Comparison of ENCODE assay signal across 23 mouse cellular contexts in genomic region chr13:101769955-101770354, GRCm38 (mm10). TPM values are rescaled to one million over a fixed set of nuclear protein-coding genes. Genes with fewer than 3 reads are reported as not detected.
DNase-seq lines count a peak whose midpoint lies in the region; ATAC-seq and TF ChIP-seq lines count a peak whose summit lies in the region.
"Had no signal": no experiment of that assay in that cellular context is flagged by ENCODE, and none has a peak within 500 bp of the region (broad histone marks: within the 10 kb centered on the region; RNA-seq: fewer than 3 reads in every experiment).

No protein-coding gene starts in this region.

- H3K36me3 ChIP-seq in kidney, postnatal 0 days (ENCODE audit: insufficient read depth, low read length) = no peaks in the 10 kb centered on the region
- no peaks in the 10 kb centered on the region for H3K36me3 ChIP-seq in liver, embryonic 15.5 days (replicated peaks)
- H3K36me3 ChIP-seq in liver, embryonic 11.5 days (ENCODE audit: control insufficient read depth, insufficient read depth, low read length) = no peaks in the 10 kb centered on the region
- H3K36me3 ChIP-seq in MEL (ENCODE audit: control insufficient read depth in 1 of 2, insufficient read depth in 2 of 2, low read length in 2 of 2) = peaks cover 1 to 36% of the 10 kb centered on the region in 2 experiments; a peak in 3 of 4 replicates

- H3K27me3 ChIP-seq in kidney, postnatal 0 days (ENCODE audit: insufficient read depth, low read length) = no peaks in the 10 kb centered on the region
- no peaks in the 10 kb centered on the region for H3K27me3 ChIP-seq in liver, embryonic 15.5 days
- H3K27me3 ChIP-seq in liver, embryonic 11.5 days (replicated peaks; ENCODE audit: control insufficient read depth, insufficient read depth, low read length) = no peaks in the 10 kb centered on the region
- H3K27me3 ChIP-seq in MEL (ENCODE audit: control insufficient read depth in 1 of 2, insufficient read depth in 2 of 2, low read length in 2 of 2) = no peaks in the 10 kb centered on the region
- H3K27me3 ChIP-seq: CH12.LX, Patski had no signal

- TF ChIP-seq RAD21 in MEL (IDR thresholded peaks at IDR 0.05; ENCODE audit: low read depth, low read length) = no peak

- no peaks in the 10 kb centered on the region for H3K9me3 ChIP-seq in kidney, postnatal 0 days (replicated peaks; ENCODE audit: low read length)
- H3K9me3 ChIP-seq in liver, embryonic 15.5 days (replicated peaks) = no peaks in the 10 kb centered on the region
- H3K9me3 ChIP-seq in liver, embryonic 11.5 days (ENCODE audit: control insufficient read depth, low read length) = no peaks in the 10 kb centered on the region
- no peaks in the 10 kb centered on the region for H3K9me3 ChIP-seq in MEL (replicated peaks; ENCODE audit: insufficient read depth, low read length)
- H3K9me3 ChIP-seq: G1E had no signal

- peaks cover 32% of the 10 kb centered on the region for H3K79me2 ChIP-seq in MEL (ENCODE audit: control insufficient read depth, insufficient read depth, low read length, poor library complexity)

- no peak for TF ChIP-seq POLR2A in MEL (IDR thresholded peaks at IDR 0.05; ENCODE audit: control insufficient read depth in 1 of 2, insufficient read depth in 1 of 2, low read depth in 1 of 2, low read length in 2 of 2, poor library complexity in 1 of 2)

- ATAC-seq in kidney, postnatal 0 days (replicated peaks; ENCODE audit: low FRiP score, low read depth) = no peak
- no peak for ATAC-seq in liver, embryonic 15.5 days (ENCODE audit: insufficient read depth)
- no peak for ATAC-seq in liver, embryonic 11.5 days (replicated peaks; ENCODE audit: low FRiP score)
- ATAC-seq: activated CD4-positive, CD25-positive, alpha-beta regulatory T cell, adult 4 months; CD4-positive, CD25-positive, alpha-beta regulatory T cell, adult 4 months; Patski had no signal

- TF ChIP-seq EP300 in MEL (IDR thresholded peaks at IDR 0.05; ENCODE audit: low read depth in 1 of 2, low read length in 2 of 2) = no peak

- no peak for DNase-seq in gastrocnemius, adult 2 months
- DNase-seq in gastrocnemius, adult 8-10 months (ENCODE audit: low spot score in 2 of 2) = no peak
- DNase-seq in kidney, postnatal 0 days (ENCODE audit: low spot score) = no peak
- DNase-seq in kidney, postnatal 25 days = no peak
- DNase-seq in liver, embryonic 11.5 days (ENCODE audit: low spot score) = no peak
- DNase-seq in MEL (ENCODE audit: low read depth, low spot score) = peak; percentile 48
- DNase-seq in cerebellum, postnatal 10 days = no peak
- DNase-seq: adrenal gland, adult 2 months; adrenal gland, adult 8-10 months; adrenal gland, postnatal 10 days; adrenal gland, postnatal 14 days; adrenal gland, postnatal 25 days; adrenal gland, postnatal 36 days; B cell, adult 2 months; cerebellum, adult 11 months; cerebellum, adult 11-12 months; cerebellum, adult 18-20 months had no signal

- H3K4me2 ChIP-seq in kidney, postnatal 0 days (ENCODE audit: low read length) = no peak overlapping the region
- peak overlapping the region; percentile 5; the same call in 1 of the 2 replicates for H3K4me2 ChIP-seq in liver, embryonic 15.5 days
- no peak overlapping the region for H3K4me2 ChIP-seq in liver, embryonic 11.5 days

- intact Hi-C loops in gastrocnemius, adult 2 months (cut with DNase I) = loop anchor here (2.0 to 10.0 kb wide), 3 partner anchors 39 to 555 kb away; no protein-coding TSS in a partner anchor

- 74% methylated on average over 4 of the region's 4 CpGs for WGBS in kidney, postnatal 0 days
- 65% methylated on average over 4 of the region's 4 CpGs for WGBS in liver, embryonic 15.5 days (ENCODE audit: insufficient replicate concordance)
- 89% methylated on average over 4 of the region's 4 CpGs for WGBS in liver, embryonic 11.5 days

- H3K4me1 ChIP-seq in kidney, postnatal 0 days (replicated peaks; ENCODE audit: insufficient read depth, low read length) = 0 out of 2 replicates have a peak, but pooled peaks cover 4% of the 10 kb centered on the region
- peaks cover 59% of the 10 kb centered on the region for H3K4me1 ChIP-seq in liver, embryonic 15.5 days (replicated peaks)
- peaks cover 36% of the 10 kb centered on the region for H3K4me1 ChIP-seq in liver, embryonic 11.5 days (replicated peaks; ENCODE audit: control insufficient read depth, insufficient read depth, low read length)
- peaks cover 15 to 18% of the 10 kb centered on the region in 2 experiments for H3K4me1 ChIP-seq in MEL (ENCODE audit: control insufficient read depth in 1 of 2, insufficient read depth in 2 of 2, low read length in 2 of 2)

- no peak overlapping the region for H3K4me3 ChIP-seq in gastrocnemius, adult 2 months
- no peak overlapping the region for H3K4me3 ChIP-seq in kidney, postnatal 0 days (replicated peaks; ENCODE audit: low read depth, low read length)
- no peak overlapping the region for H3K4me3 ChIP-seq in liver, embryonic 15.5 days (replicated peaks)
- no peak overlapping the region for H3K4me3 ChIP-seq in liver, embryonic 11.5 days (ENCODE audit: low read depth, low read length)
- H3K4me3 ChIP-seq in MEL (ENCODE audit: control insufficient read depth in 1 of 2, insufficient read depth in 1 of 2, low read depth in 2 of 2, low read length in 2 of 2) = peak overlapping the region; percentile 32 to 66; a peak in 3 of 4 replicates

- 0 out of 2 replicates have a peak, but pooled peaks have one; percentile 10 for TF ChIP-seq CTCF in gastrocnemius, adult 2 months (IDR thresholded peaks at IDR 0.05)
- peak; percentile 29; the same call in 1 of the 2 replicates for TF ChIP-seq CTCF in kidney, postnatal 0 days (IDR thresholded peaks at IDR 0.05; ENCODE audit: low read depth)
- no peak for TF ChIP-seq CTCF in MEL (IDR thresholded peaks at IDR 0.05 in 2 of 3, conservative IDR thresholded peaks at IDR 0.05 in 1 of 3; ENCODE audit: control insufficient read depth in 1 of 3, insufficient read depth in 1 of 3, low read depth in 2 of 3, low read length in 3 of 3, poor library complexity in 1 of 3, severe bottlenecking in 1 of 3)

- no peak overlapping the region for H3K9ac ChIP-seq in kidney, postnatal 0 days (ENCODE audit: low read depth, low read length)
- H3K9ac ChIP-seq in liver, embryonic 15.5 days = no peak overlapping the region
- H3K9ac ChIP-seq in liver, embryonic 11.5 days (ENCODE audit: low read depth, low read length) = no peak overlapping the region
- peak overlapping the region; percentile 57 for H3K9ac ChIP-seq in MEL (ENCODE audit: control insufficient read depth, low read depth, low read length, poor library complexity, severe bottlenecking)

- peak overlapping the region; percentile 9; the same call in 1 of the 2 replicates for H3K27ac ChIP-seq in gastrocnemius, adult 2 months
- no peak overlapping the region for H3K27ac ChIP-seq in kidney, postnatal 0 days
- no peak overlapping the region for H3K27ac ChIP-seq in liver, embryonic 15.5 days (replicated peaks)
- H3K27ac ChIP-seq in liver, embryonic 11.5 days (ENCODE audit: low read depth, low read length) = no peak overlapping the region
- peak overlapping the region; percentile 78 for H3K27ac ChIP-seq in MEL (ENCODE audit: control insufficient read depth, low read depth, low read length)

TF ChIP-seq in MEL, 35 proteins besides CTCF, POLR2A, EP300 and RAD21:
- TF ChIP-seq MYC (IDR thresholded peaks at IDR 0.05; ENCODE audit: low read depth, low read length) = no peak
- TF ChIP-seq ETS1 (IDR thresholded peaks at IDR 0.05; ENCODE audit: low read depth, low read length) = no peak
- 0 out of 2 replicates have a peak, but pooled peaks have one; percentile 71 for TF ChIP-seq CHD1 (IDR thresholded peaks at IDR 0.05; ENCODE audit: low read depth, low read length)
- no peak for TF ChIP-seq MYB (IDR thresholded peaks at IDR 0.05; ENCODE audit: low read depth, low read length)
- no peak for TF ChIP-seq MAFK (IDR thresholded peaks at IDR 0.05; ENCODE audit: borderline replicate concordance, low read depth, low read length)
- no peak for TF ChIP-seq E2F4 (IDR thresholded peaks at IDR 0.05; ENCODE audit: borderline replicate concordance, low read depth, low read length)
- 0 out of 2 replicates have a peak, but pooled peaks have one; percentile 38 for TF ChIP-seq ZNF384 (IDR thresholded peaks at IDR 0.05; ENCODE audit: low read depth, low read length)
- TF ChIP-seq USF2 (IDR thresholded peaks at IDR 0.05; ENCODE audit: borderline replicate concordance in 1 of 2, insufficient read depth in 1 of 2, low read depth in 1 of 2, low read length in 2 of 2) = no peak
- TF ChIP-seq SIN3A (IDR thresholded peaks at IDR 0.05; ENCODE audit: low read length) = peak; percentile 23; the same call in 1 of the 2 replicates
- 0 out of 2 replicates have a peak, but pooled peaks have one; percentile 6 for TF ChIP-seq TCF12 (IDR thresholded peaks at IDR 0.05; ENCODE audit: low read depth, low read length)
- no peak for TF ChIP-seq NRF1 (IDR thresholded peaks at IDR 0.05; ENCODE audit: insufficient read depth, low read depth, low read length, poor library complexity, severe bottlenecking)
- TF ChIP-seq GATA1 (IDR thresholded peaks at IDR 0.05; ENCODE audit: low read depth, low read length) = peak; percentile 85

RNA-seq across cellular contexts. Expression of gene Pik3r1, which starts 1.9 kb away (rescaled TPM):
- total RNA-seq in gastrocnemius, adult 2 months (2021) = 10 to 100 TPM; 41.3 to 52.1 TPM
- total RNA-seq in gastrocnemius, adult 8-10 months (2022) = 10 to 100 TPM; 17.8 to 64.2 (median 20.3) TPM
- polyA plus RNA-seq in kidney, postnatal 0 days (2015; fragmentation: Nextera tagmentation; extraction: Ambion mirVana) = 30.3 and 35.8 TPM in 2 replicates
- 20.3 and 22.6 TPM in 2 replicates for polyA plus RNA-seq in liver, embryonic 15.5 days (2015; fragmentation: Nextera tagmentation; extraction: Ambion mirVana)
- 18.7 and 21.5 TPM in 2 replicates for polyA plus RNA-seq in liver, embryonic 11.5 days (2014; fragmentation: Nextera tagmentation; extraction: Ambion mirVana)
- 41.4 TPM in 2 replicates for total RNA-seq in MEL (2012; rRNA removed)
- 100 to 1,000 TPM in 1 of 2 experiments, 10 to 100 TPM in 1; 23.8 to 116 TPM for polyA plus RNA-seq in MEL (2012; ENCODE audit: insufficient read depth in 1 of 2, insufficient read length in 2 of 2, low read depth in 1 of 2, low replicate concordance in 2 of 2, missing spikeins in 1 of 2)

Comparison
In these comparisons a context has a peak if more than half of its experiments do, and no peak if none do; other contexts are left out.
1. H3K27ac ChIP-seq: peak in gastrocnemius, adult 2 months (single experiment) and MEL (single experiment); none in kidney, postnatal 0 days (single experiment), liver, embryonic 15.5 days (single experiment) and liver, embryonic 11.5 days (single experiment).
2. H3K4me3 ChIP-seq: peak in MEL (2 of 2); none in gastrocnemius, adult 2 months (single experiment), kidney, postnatal 0 days (single experiment), liver, embryonic 15.5 days (single experiment) and liver, embryonic 11.5 days (single experiment).
3. CTCF ChIP-seq: peak in gastrocnemius, adult 2 months (single experiment) and kidney, postnatal 0 days (single experiment); none in MEL (0 of 3).